Mouse (Mus musculus) erythroblast, embryonic 14.5 days (primary cell): Measurements from ENCODE around the gene Adamtsl4.

Experiments used
- GATA1 ChIP-seq: IDR thresholded peaks from 2 replicates; pipeline ENCODE4 v1.6.1; 2012; ENCODE audit warnings: low read length, inconsistent platforms, mixed read lengths
- TAL1 ChIP-seq: IDR thresholded peaks from 3 replicates; pipeline ENCODE4 v1.6.1; 2012; ENCODE audit warnings: low read length, inconsistent platforms, mixed read lengths

DNA sequence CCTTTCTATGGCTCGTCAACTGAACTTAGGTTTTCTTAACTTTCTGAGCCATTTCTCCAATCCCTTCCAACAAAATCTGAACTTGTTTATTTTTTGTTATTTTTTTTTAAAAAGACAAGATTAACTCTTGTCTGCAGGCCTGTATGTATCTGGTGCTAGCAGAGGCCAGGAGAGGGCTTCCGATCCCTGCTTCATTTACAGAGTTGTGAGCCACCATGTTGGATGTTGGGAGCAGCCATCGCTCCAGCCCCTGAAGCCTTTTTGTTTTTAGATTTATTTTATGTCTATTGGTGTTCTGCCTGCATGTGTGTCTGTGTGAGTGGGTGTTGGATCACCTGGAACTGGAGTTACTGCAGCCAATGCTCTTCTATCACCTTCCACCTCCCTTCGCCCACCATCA lies 44.1 kb upstream of the Adamtsl4 start:
- TF ChIP-seq GATA1 (no peak), TAL1 (no peak)
